Mouse (Mus musculus): Measurements from ENCODE around the gene Minpp1. TPM values are rescaled to one million over a fixed set of nuclear protein-coding genes. Genes with fewer than 3 reads are reported as not detected.
A peak's percentile ranks its signal among the peaks of the same experiment; 100 is the strongest.
"Not testable (repeated sequence)": the region's sequence is repeated elsewhere in the genome, so short reads cannot be mapped to it uniquely, and the experiment has no call there.

The Minpp1 gene
- polyA plus RNA-seq (2012; ENCODE audit: insufficient read depth, insufficient read length, missing spikeins): 10.7 and 11.8 TPM in 2 replicates

DNA sequence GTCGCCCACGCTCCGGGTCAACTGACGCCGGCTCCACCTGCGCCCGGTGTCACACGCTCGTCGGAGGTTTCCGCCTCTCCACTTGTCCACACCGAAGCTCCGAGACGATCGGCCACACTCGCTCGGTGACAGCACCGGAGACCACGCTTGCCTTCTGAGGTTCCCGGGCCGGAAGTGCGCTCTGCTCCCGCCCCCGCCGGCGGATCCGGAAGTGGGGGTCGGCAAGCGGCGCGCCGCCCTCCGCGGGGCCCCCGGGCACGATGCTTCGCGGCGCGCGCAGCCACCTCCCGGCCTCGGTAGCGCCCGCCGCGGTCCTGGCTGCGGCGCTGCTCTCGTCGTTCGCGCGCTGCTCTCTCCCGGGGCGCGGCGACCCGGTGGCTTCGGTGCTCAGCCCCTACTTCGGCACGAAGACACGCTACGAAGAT is at the start of gene Minpp1:
Gene Minpp1 (plus strand): TSS at position 89 of the 425 bp plus-strand sequence.
- H3K4me1 ChIP-seq (ENCODE audit: control insufficient read depth, insufficient read depth, insufficient read length, low read length): no peaks in the 10 kb centered on the region
- peak within 1 kb of the TSS; percentile 57 for H3K27ac ChIP-seq (replicated peaks; ENCODE audit: low read depth, low read length)

GRCm38 (mm10) chr19:32439356-32439755 is 46.2 kb upstream of the Minpp1 start:
- Histone ChIP-seq H3K27ac (replicated peaks; ENCODE audit: low read depth, low read length) (no peak overlapping the region), H3K4me3 (ENCODE audit: insufficient read depth, low read depth, low read length) (no peak overlapping the region), H3K4me1 (ENCODE audit: control insufficient read depth, insufficient read depth, insufficient read length, low read length) (no peaks in the 10 kb centered on the region)

More for the DNA sequence above, at the start of gene Minpp1:
- peak within 1 kb of the TSS; percentile 94 for H3K4me3 ChIP-seq (ENCODE audit: insufficient read depth, low read depth, low read length)

GRCm38 (mm10) chr19:32441568-32441967 is 44.0 kb upstream of the Minpp1 start:
- no peak overlapping the region for H3K4me3 ChIP-seq (ENCODE audit: insufficient read depth, low read depth, low read length)
- H3K4me1 ChIP-seq (ENCODE audit: control insufficient read depth, insufficient read depth, insufficient read length, low read length): no peaks in the 10 kb centered on the region
- no peak overlapping the region for H3K27ac ChIP-seq (replicated peaks; ENCODE audit: low read depth, low read length)

DNA sequence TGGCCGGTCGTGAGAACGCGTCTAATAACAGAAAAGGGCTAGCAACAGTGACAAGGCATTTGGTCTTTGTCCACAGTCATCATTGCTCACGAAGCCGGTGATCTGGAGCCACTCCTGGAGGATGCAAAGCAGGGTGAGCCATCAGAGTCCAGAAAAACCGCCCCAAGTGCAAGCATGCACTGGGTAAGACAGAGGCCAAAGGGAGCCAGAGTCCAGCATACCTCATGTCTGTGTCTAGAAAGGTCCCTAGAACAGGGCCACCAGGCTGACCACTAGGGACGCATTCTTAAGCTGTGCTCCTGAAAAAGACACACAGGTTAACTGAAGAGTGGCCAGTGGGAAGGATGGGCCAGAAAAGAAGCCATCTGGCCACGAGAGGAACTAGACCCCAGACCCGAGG is 36.6 kb upstream of the Minpp1 start:
- no peaks in the 10 kb centered on the region for H3K4me1 ChIP-seq (ENCODE audit: control insufficient read depth, insufficient read depth, insufficient read length, low read length)
- no peak overlapping the region for H3K4me3 ChIP-seq (ENCODE audit: insufficient read depth, low read depth, low read length)
- no peak overlapping the region for H3K27ac ChIP-seq (replicated peaks; ENCODE audit: low read depth, low read length)

- no peak overlapping the region for H3K27ac ChIP-seq (replicated peaks; ENCODE audit: low read depth, low read length)
- no peaks in the 10 kb centered on the region for H3K4me1 ChIP-seq (ENCODE audit: control insufficient read depth, insufficient read depth, insufficient read length, low read length)
- H3K4me3 ChIP-seq (ENCODE audit: insufficient read depth, low read depth, low read length): no peak overlapping the region
Observed at GRCm38 (mm10) chr19:32452231-32452630, 33.3 kb upstream of the Minpp1 start.

GRCm38 (mm10) chr19:32456744-32457143 is 28.8 kb upstream of the Minpp1 start:
- H3K4me1 ChIP-seq (ENCODE audit: control insufficient read depth, insufficient read depth, insufficient read length, low read length): no peaks in the 10 kb centered on the region
- no peak overlapping the region for H3K4me3 ChIP-seq (ENCODE audit: insufficient read depth, low read depth, low read length)
- no peak overlapping the region for H3K27ac ChIP-seq (replicated peaks; ENCODE audit: low read depth, low read length)

DNA sequence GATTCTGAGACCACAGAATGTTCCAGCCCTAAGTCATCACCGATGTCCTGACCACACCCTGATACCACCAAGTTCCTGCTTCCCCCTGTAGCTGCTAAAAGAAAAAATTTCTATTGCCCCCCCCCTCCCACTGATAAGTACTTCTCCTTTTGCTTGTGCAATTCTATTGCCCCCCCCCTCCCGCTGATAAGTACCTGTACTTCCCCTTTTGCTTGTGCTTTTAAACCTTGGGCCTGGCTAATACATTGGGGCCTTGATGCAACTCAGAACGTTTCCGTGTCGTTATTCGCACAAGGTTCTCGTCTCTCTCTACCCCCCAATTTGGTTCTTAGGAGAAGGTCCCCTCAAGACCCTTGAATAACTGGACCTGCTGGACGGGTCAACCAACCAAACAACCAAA is 27.9 kb upstream of the Minpp1 start:
- not testable (repeated sequence) for H3K27ac ChIP-seq (replicated peaks; ENCODE audit: low read depth, low read length); H3K4me1 ChIP-seq (ENCODE audit: control insufficient read depth, insufficient read depth, insufficient read length, low read length); H3K4me3 ChIP-seq (ENCODE audit: insufficient read depth, low read depth, low read length)

DNA sequence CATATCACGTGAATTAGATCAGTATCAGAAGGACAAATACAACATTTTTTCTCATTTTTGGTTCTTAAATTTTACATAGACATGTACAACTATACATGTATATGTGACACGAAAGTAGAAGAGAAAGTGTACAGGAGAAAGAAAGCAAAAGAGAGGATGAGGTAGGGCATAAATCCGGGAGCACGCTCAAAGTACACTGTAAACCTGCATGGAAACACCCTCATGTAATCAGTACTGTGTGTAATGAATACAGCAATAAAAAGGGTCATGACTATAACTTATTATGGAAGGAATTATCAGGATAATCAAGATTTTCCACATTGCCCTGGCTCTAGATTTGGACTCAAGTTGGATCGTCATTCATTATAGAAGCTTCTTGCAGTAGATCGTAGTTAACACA is 22.5 kb upstream of the Minpp1 start:
- H3K4me3 ChIP-seq (ENCODE audit: insufficient read depth, low read depth, low read length): no peak overlapping the region
- no peak overlapping the region for H3K27ac ChIP-seq (replicated peaks; ENCODE audit: low read depth, low read length)
- no peaks in the 10 kb centered on the region for H3K4me1 ChIP-seq (ENCODE audit: control insufficient read depth, insufficient read depth, insufficient read length, low read length)

DNA sequence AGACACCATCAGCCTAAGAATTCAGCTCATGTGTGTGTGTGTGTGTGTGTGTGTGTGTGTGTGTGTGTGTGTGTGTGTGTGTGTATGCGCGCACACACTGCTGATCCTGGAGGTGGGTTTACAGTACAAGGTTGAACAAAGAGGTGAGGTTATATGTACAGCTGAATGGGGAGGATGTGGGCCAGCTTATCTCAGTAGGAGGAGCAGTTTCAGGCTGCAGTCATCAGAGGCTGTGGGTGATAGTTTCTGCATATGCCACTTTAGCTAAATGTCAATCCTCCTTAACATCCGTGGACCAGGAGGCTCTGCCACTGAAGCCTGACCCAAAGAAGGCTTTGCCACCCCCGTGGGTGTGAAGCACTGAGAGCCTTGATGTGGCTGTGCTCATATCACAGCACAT is 20.3 kb upstream of the Minpp1 start:
- Histone ChIP-seq H3K4me1 (ENCODE audit: control insufficient read depth, insufficient read depth, insufficient read length, low read length) (no peaks in the 10 kb centered on the region), H3K4me3 (ENCODE audit: insufficient read depth, low read depth, low read length) (no peak overlapping the region), H3K27ac (replicated peaks; ENCODE audit: low read depth, low read length) (no peak overlapping the region)

DNA sequence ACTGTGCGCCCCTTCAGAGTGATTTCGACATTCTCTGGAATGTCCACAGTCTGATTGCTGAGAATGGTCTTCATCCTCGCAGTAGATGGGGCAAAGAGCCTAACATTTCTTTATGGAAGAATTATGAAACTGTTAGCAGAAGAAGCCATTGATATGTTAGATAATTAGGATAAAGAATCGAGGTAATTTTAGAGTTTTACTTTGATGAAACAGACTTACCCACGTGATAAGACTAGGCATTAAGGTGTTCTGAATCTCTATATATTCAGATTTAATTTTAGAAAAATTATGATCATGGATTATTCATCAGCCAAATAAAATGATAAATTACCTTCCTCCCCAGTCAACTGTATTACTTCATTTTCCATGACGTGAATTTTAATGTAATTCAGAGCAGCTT is 19.1 kb upstream of the Minpp1 start, which contains the start of gene Rpl9-ps6:
Gene Rpl9-ps6 (minus strand): TSS at position 101 of the 400 bp plus-strand sequence.
- Histone ChIP-seq H3K4me3 (ENCODE audit: insufficient read depth, low read depth, low read length) (no peak within 1 kb of the TSS), H3K27ac (replicated peaks; ENCODE audit: low read depth, low read length) (no peak within 1 kb of the TSS), H3K4me1 (ENCODE audit: control insufficient read depth, insufficient read depth, insufficient read length, low read length) (no peaks in the 10 kb centered on the region)

GRCm38 (mm10) chr19:32467325-32467724 is 18.2 kb upstream of the Minpp1 start:
- no peak overlapping the region for H3K4me3 ChIP-seq (ENCODE audit: insufficient read depth, low read depth, low read length)
- no peaks in the 10 kb centered on the region for H3K4me1 ChIP-seq (ENCODE audit: control insufficient read depth, insufficient read depth, insufficient read length, low read length)

DNA sequence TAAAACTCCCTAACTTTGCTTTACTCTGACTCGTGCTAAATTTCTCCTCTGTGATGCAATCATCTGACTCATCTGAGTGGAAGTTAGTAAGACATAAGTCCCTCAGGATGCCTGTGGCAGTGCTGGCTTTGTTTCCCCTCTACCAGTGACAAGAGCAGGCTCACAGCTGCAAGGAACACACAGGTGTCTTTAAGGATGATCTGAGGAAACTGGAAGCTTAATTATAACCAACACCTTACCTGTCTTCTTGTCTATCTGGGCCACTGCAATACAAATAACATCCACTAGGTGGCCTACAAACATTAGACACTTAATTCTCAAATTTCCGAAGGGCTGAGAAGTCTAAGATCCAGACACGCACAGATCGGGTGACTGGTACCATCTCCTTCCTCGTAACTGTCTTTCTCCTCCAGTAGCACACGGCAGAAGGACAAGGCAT is 15.5 kb upstream of the Minpp1 start:
- Histone ChIP-seq H3K27ac (replicated peaks; ENCODE audit: low read depth, low read length) (no peak overlapping the region), H3K4me1 (ENCODE audit: control insufficient read depth, insufficient read depth, insufficient read length, low read length) (no peaks in the 10 kb centered on the region), H3K4me3 (ENCODE audit: insufficient read depth, low read depth, low read length) (no peak overlapping the region)

More at GRCm38 (mm10) chr19:32467325-32467724, 18.2 kb upstream of the Minpp1 start:
- no peak overlapping the region for H3K27ac ChIP-seq (replicated peaks; ENCODE audit: low read depth, low read length)

GRCm38 (mm10) chr19:32470570-32471263 is 14.9 kb upstream of the Minpp1 start:
- Histone ChIP-seq H3K4me3 (ENCODE audit: insufficient read depth, low read depth, low read length) (no peak overlapping the region), H3K4me1 (ENCODE audit: control insufficient read depth, insufficient read depth, insufficient read length, low read length) (no peaks in the 10 kb centered on the region), H3K27ac (replicated peaks; ENCODE audit: low read depth, low read length) (no peak overlapping the region)

- no peaks in the 10 kb centered on the region for H3K4me1 ChIP-seq (ENCODE audit: control insufficient read depth, insufficient read depth, insufficient read length, low read length)
- H3K27ac ChIP-seq (replicated peaks; ENCODE audit: low read depth, low read length): no peak overlapping the region
- no peak overlapping the region for H3K4me3 ChIP-seq (ENCODE audit: insufficient read depth, low read depth, low read length)
Observed at GRCm38 (mm10) chr19:32476016-32476711, 9.4 kb upstream of the Minpp1 start.

DNA sequence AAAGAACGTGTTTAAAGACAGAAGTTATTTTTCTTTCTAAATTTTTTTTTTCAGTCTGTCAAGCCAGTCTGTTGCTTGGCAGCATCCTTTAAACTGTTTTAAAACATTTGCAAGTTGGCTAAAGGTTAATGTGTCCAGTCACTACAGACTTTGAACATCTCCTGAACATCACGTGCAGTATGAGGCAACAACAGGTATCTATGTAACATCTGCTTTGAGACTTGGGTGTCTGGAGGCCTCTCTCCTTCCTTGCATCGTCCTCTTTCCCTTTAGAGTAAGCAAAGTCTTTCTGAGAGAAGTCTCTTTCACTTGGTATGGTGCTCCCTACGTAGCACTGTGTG is 8.9 kb upstream of the Minpp1 start:
- no peak overlapping the region for H3K27ac ChIP-seq (replicated peaks; ENCODE audit: low read depth, low read length)
- no peaks in the 10 kb centered on the region for H3K4me1 ChIP-seq (ENCODE audit: control insufficient read depth, insufficient read depth, insufficient read length, low read length)
- H3K4me3 ChIP-seq (ENCODE audit: insufficient read depth, low read depth, low read length): no peak overlapping the region

- H3K27ac ChIP-seq (replicated peaks; ENCODE audit: low read depth, low read length): no peak overlapping the region
- H3K4me3 ChIP-seq (ENCODE audit: insufficient read depth, low read depth, low read length): no peak overlapping the region
- H3K4me1 ChIP-seq (ENCODE audit: control insufficient read depth, insufficient read depth, insufficient read length, low read length): no peaks in the 10 kb centered on the region
Observed at GRCm38 (mm10) chr19:32480255-32480654, 5.3 kb upstream of the Minpp1 start.
